Mouse (Mus musculus): ENCODE results near the gene Lgr4.

DNA sequence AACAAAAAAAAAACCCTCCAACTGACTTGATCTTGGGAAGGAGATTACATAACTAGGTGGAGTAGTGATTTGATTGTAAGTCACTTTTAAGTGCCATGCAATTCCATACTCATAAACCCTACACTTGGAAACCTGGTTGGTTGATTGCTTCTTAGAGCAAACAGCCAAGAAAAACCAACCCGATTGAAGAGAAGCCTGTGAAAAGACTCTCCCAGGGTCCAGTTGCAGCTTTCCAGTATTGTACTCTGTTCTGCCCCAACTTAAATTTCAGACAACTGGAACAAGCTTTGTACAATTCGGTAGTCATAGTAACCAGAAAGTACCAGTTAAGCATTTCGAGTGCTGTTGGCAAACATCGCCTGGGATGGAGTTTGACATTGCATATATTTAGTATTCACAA lies 26.0 kb upstream of the Lgr4 start:
- no peak for TF ChIP-seq CTCF (conservative IDR thresholded peaks at IDR 0.05; ENCODE audit: low read length)
- TF ChIP-seq POU5F1 (IDR thresholded peaks at IDR 0.05; ENCODE audit: borderline replicate concordance, low read length), result no peak
- no peak for TF ChIP-seq NANOG (IDR thresholded peaks at IDR 0.05; ENCODE audit: borderline replicate concordance, low read length)
